Mouse (Mus musculus) A20 (cell line): ENCODE measurements around the gene Zkscan17.
"Not testable (repeated sequence)": the region's sequence is repeated elsewhere in the genome, so short reads cannot be mapped to it uniquely, and the experiment has no call there.

ENCODE experiments used
- DNase-seq: peaks from one replicate; pipeline ENCODE4 v3.0.0-alpha.2; 2011; ENCODE audit warnings: low read depth, low spot score

Zkscan17 gene

DNA sequence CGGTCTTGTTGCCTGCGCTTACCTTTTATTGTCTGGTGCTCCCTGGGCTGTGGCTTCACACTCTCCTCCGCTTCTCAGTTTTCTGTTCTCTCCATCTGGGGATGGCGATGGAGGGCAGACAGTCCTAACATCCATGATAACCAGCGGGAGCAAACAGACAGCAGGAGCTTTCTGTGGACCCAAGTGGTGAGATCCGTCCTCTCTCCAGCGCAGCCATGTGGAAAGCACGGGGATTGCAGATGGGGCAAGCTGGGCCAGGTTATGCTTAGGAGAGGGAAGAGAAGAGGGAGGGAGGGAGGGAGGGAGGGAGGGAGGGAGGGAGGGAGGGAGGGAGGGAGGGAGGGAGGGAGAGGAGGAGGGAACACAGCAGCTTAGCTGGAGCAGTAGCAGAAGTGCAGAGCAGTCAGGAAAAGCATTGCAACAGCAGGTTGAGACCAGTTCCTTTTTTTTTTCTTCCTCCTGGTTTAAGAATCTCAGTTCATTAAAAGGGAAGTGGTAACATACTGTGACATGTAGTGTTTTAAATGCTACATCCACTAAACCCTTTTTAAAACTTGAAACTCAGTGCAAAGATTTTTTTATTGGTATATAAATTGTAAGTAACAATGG, at the start of gene Zkscan17:
Gene Zkscan17, minus strand, starts transcription at position 280 of the 609 bp plus-strand sequence.
- DNase-seq: peak; percentile 32

DNA sequence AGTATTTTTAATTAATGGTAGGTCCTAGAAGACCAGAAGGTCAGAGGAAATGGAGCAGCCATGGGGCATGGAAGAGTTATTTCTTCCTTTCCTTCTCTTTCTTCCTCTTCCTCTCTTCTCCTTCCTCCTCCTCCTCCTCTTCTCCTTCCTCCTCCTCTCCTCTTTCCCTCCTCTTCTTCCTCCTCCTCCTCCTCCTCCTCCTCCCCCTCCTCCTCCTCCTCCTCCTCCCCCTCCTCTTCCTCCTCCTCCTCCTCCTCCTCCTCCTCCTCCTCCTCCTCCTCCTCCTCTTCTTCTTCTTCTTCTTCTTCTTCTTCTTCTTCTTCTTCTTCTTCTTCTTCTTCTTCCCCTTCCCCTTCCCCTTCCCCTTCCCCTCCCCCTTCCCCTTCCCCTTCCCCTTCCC, 49.6 kb upstream of the Zkscan17 start, which contains the start of gene Olfr222:
Gene Olfr222, minus strand, starts transcription at position 101 of the 400 bp plus-strand sequence.
- DNase-seq: not testable (repeated sequence)

- no peak for DNase-seq
These were observed 49.2 kb upstream of the Zkscan17 start for GRCm38 (mm10) chr11:59575726-59576125.

- DNase-seq: peak; percentile 45
These were observed 42.8 kb upstream of the Zkscan17 start for GRCm38 (mm10) chr11:59569306-59569705.

GRCm38 (mm10) chr11:59562837-59563236, 36.3 kb upstream of the Zkscan17 start:
- DNase-seq: no peak

- no peak for DNase-seq
These were observed 35.8 kb upstream of the Zkscan17 start for GRCm38 (mm10) chr11:59562336-59562735.

- no peak for DNase-seq
These were observed 34.4 kb upstream of the Zkscan17 start for GRCm38 (mm10) chr11:59560906-59561305.

DNA sequence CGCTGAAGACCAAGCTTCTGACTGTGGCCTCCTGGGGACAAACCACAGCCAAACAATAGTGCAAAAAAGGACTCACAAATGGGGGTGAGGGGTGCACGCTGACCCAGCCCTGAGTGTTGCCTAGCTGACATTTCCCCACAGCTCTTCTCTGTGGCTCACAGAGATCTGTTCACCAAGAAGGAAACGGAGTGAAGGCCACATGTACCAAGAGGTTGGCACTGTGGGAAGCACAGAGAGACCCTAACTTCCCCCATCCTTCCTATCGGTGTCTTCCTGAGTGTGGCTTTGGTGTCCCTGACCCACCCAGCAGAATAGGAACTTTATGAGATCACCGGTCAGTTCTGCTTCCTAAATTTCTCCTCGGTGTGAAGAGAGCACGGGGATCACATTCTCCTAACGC, 28.0 kb upstream of the Zkscan17 start:
- no peak for DNase-seq

DNA sequence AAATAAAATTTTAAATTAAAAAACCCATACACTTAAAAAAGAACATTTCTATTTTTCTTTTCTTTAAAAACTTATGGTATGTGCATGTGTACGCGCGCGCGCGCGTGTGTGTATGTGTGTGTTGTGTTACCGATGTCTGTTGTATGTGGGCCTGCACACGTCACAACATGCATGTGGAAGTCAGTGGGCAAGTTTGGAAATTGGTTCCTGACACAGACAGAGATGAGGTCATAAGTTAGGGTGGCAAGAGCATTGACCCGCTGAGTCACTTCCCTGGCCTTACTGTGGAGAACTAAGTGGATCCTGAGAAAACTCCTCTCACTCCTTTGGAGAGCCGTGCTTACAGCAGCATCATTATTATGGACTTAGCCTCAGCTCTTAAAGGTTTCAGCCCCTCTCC, 27.6 kb upstream of the Zkscan17 start:
- DNase-seq: no peak

GRCm38 (mm10) chr11:59544005-59544404, 17.5 kb upstream of the Zkscan17 start:
- DNase-seq: no peak

- no peak for DNase-seq
These were observed 16.8 kb upstream of the Zkscan17 start for GRCm38 (mm10) chr11:59543376-59543775.

GRCm38 (mm10) chr11:59542442-59542841, 15.9 kb upstream of the Zkscan17 start:
- DNase-seq: no peak

GRCm38 (mm10) chr11:59541324-59541723, 14.8 kb upstream of the Zkscan17 start, which contains the start of gene Nlrp3:
Nlrp3 (plus strand) TSS chr11:59541568.
- no peak for DNase-seq

GRCm38 (mm10) chr11:59540123-59540522, 13.6 kb upstream of the Zkscan17 start:
- no peak for DNase-seq

DNA sequence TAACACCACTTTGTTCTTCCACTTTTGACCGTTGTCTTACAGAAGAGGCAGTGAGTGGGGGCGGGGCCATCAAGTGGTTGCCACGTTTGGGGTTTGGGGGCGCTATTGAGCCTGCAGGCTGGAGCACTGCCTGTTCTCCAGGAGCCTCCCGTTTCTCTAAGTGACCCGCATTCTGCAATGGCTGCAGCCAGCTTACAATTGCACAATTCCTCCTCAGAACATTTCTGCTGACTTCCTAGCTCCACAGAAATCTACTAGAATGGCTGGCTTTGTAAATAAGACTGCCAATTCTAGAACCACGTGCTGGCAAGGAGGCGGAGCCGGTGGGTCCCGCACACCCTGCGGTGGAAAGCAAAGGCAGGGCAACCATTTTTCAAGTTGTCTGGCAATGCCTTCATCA, 11.8 kb upstream of the Zkscan17 start:
- peak; percentile 73 for DNase-seq

GRCm38 (mm10) chr11:59537218-59538130, 10.9 kb upstream of the Zkscan17 start:
- peak; percentile 66 for DNase-seq

GRCm38 (mm10) chr11:59531562-59531961, 5.0 kb upstream of the Zkscan17 start:
- DNase-seq: no peak

GRCm38 (mm10) chr11:59530870-59531535, 4.5 kb upstream of the Zkscan17 start:
- no peak for DNase-seq

DNA sequence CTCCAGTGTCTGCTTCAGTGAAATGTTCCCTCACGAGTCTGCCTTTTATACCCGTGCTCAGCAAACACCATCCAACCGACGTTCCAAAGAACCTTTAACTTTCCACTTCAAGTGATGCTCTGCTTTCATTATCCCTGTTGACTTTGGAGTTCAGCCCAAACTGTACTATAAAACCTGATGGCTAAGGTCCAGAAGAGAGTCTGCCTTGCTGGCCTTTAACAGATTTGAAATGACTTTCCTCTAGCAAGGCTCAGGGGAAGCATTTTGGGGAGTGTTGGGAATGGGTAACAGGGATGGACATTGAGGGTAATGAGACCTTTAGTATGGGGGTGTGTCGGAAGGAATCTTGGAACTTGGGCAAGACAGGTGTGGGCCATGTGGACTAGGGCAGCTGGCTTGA, 3.7 kb upstream of the Zkscan17 start:
- DNase-seq: no peak

DNA sequence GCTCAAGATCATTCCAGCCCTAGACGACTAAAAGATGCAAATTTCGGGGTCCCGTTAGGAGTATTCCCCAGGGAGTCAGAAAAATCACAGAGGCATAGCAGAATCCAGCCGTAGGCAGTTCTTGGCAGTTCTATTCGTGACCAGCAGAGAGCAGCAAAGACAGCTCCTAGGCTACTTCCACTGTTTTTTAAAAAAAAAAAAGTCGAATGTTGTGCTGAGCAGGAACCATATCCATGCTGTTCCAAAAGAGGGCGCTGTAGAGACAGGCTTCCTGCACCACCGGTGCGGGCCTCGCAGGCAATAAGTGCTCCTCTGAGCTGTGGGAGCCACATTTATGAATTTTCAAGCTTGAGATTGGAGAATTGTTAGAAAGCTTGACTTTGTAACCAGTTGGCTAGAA, 1.3 kb downstream of the Zkscan17 start:
- peak; percentile 90 for DNase-seq

DNA sequence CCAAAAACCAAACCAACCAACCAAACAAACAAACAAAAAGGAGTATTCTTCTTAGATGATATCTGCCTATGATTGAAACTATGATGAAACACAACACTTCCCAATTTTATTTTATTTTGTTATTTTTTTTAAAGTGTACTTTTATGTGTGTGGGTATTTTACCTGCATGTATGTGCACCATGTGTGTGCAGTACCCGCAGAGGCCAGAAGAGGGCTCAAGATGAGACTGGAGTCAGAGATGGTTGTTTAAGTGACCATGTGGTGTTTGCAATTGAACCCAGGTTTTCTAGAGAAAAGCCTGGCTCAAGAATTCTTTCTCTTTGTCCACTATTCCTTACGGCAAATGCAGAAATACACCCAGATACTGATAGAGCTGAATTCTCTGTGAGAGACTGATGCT, 2.4 kb downstream of the Zkscan17 start:
- DNase-seq: no peak
